Mouse (Mus musculus) erythroblast, embryonic 14.5 days (primary cell): Measurements from ENCODE around the gene Mrps10.

Experiments
- GATA1 ChIP-seq: IDR thresholded peaks from 2 replicates; pipeline ENCODE4 v1.6.1; 2012; ENCODE audit warnings: low read length, inconsistent platforms, mixed read lengths
- TAL1 ChIP-seq: IDR thresholded peaks from 3 replicates; pipeline ENCODE4 v1.6.1; 2012; ENCODE audit warnings: low read length, inconsistent platforms, mixed read lengths

DNA sequence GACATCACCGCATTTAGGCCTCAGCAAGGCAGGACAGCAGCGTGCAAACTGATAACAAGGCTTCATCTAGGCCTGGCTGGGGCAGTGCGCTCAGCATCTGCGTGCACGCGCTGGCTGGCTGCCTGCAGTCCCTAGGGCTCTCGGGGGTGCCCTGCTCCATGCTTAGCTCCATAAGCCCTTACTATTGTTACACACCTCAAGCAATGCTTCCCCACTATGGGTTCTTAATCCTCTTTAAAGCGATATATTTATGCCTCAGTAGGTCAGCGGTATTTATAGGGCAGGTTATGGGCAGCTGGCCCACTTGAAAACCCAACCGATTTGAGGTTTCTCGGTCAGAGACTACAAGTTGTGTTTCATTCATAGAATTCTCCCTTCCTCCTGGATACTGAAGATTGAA, 13.2 kb downstream of the Mrps10 start:
- TF ChIP-seq GATA1 (no peak), TAL1 (no peak)
